Mouse (Mus musculus) brain, embryonic 14.5 days (tissue): ENCODE measurements around the gene Blnk.

ENCODE experiments used
- CTCF ChIP-seq: fragments of 200-500 bp; IDR thresholded peaks from 2 replicates; pipeline ENCODE4 v1.5.1; 2012; ENCODE audit warnings: inconsistent platforms, mild to moderate bottlenecking, moderate library complexity, borderline replicate concordance; ENCODE audit not compliant: insufficient read depth, insufficient read length; ENCODE audit errors: extremely low read depth
- POLR2A ChIP-seq: fragments of 200-500 bp; IDR thresholded peaks from 2 replicates; pipeline ENCODE4 v1.6.1; 2012; ENCODE audit warnings: mild to moderate bottlenecking, inconsistent platforms, borderline replicate concordance; ENCODE audit not compliant: poor library complexity, insufficient read depth, insufficient read length, severe bottlenecking; ENCODE audit errors: extremely low read depth

DNA sequence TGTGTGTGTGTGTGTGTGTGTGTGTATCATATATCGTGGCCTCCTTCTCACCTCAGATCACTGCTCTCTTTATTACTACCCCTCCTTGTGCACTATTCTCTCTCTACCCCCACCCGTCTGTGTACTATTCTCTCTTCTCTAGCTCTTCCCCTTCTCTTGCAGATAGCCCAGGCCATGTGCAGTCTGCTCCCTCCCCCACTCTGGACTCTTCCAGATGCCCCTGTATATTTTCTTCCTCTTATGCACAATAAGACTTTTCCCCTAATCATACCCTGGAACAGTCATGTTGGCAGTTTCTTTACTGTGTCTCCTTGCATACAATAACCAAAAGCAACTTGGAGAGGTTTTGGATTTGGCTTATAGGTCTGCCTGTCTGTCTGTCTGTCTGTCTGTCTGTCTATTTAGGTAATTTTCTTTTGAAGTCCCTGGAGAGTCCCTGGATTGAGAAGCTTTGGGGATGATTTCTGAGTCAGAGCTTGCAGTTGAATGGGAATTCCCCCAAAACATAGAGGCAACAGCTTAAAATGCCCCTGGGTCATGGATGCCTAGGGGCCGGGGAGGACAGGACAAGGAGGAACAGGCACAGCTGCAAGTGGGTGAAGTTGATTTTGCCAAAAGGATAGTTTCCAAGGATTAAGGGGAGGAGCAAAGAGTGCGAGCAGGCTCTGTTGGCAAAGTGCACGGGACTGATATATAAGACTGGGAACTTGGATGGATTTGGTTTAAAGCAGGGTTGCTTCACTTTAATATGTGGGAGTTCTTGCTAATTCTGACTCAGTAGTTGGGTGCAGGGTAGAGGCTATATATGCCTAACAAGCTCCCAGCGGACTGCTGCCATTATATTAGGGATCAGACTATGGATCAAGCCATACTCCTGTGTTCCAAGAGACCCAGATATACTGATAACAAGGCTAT lies 29.1 kb downstream of the Blnk start:
- no peak for TF ChIP-seq CTCF
- TF ChIP-seq POLR2A, result no peak
